Mouse (Mus musculus) limb, embryonic 14.5 days (tissue): Measurements from ENCODE around the gene Tm4sf5. TPM values are rescaled to one million over a fixed set of nuclear protein-coding genes. Genes with fewer than 3 reads are reported as not detected.

Source experiments
- ATAC-seq: fragments of 200-750 bp; cut with Nextera tagmentation; 2 replicates; pipeline ENCODE4 v1.8.0; 2017; ENCODE audit warnings: low read depth, moderate number of reproducible peaks, moderate TSS enrichment; ENCODE audit not compliant: low FRiP score
- DNase-seq: peaks from one replicate; pipeline ENCODE4 v3.0.0-alpha.2; 2015; ENCODE audit warnings: low spot score
- H3K27ac ChIP-seq: fragments of 300-500 bp; sonication (generic); replicated peaks from 2 replicates; pipeline ENCODE4 v1.5.1; 2014; ENCODE audit warnings: low read depth, mild to moderate bottlenecking, low read length, moderate library complexity, mixed read lengths
- H3K27me3 ChIP-seq: fragments of 300-500 bp; sonication (generic); 2 replicates; pipeline ENCODE4 v1.6.1; 2014; ENCODE audit warnings: low read length, mixed read lengths; ENCODE audit not compliant: control insufficient read depth, insufficient read depth
- H3K36me3 ChIP-seq: fragments of 300-500 bp; sonication (generic); 2 replicates; pipeline ENCODE4 v1.6.1; 2014; ENCODE audit warnings: mild to moderate bottlenecking, low read length, moderate library complexity, mixed read lengths; ENCODE audit not compliant: control insufficient read depth, insufficient read depth
- H3K4me1 ChIP-seq: fragments of 300-500 bp; sonication (generic); 2 replicates; pipeline ENCODE4 v1.6.1; 2014; ENCODE audit warnings: antibody characterized with exemption, low read length, mixed read lengths; ENCODE audit not compliant: control insufficient read depth, insufficient read depth
- H3K4me2 ChIP-seq: fragments of 300-500 bp; sonication (generic); replicated peaks from 2 replicates; pipeline ENCODE4 v1.6.1; 2014; ENCODE audit warnings: low read depth, mild to moderate bottlenecking, low read length, moderate library complexity; ENCODE audit not compliant: severe bottlenecking
- H3K4me3 ChIP-seq: fragments of 300-500 bp; sonication (generic); replicated peaks from 2 replicates; pipeline ENCODE4 v1.5.1; 2014; ENCODE audit warnings: low read length
- H3K9ac ChIP-seq: fragments of 300-500 bp; sonication (generic); 2 replicates; pipeline ENCODE4 v1.6.1; 2014; ENCODE audit warnings: mild to moderate bottlenecking, low read depth, low read length, moderate library complexity; ENCODE audit not compliant: severe bottlenecking
- H3K9me3 ChIP-seq: fragments of 300-500 bp; sonication (generic); 2 replicates; pipeline ENCODE4 v1.6.1; 2016; ENCODE audit warnings: low read length; ENCODE audit not compliant: control insufficient read depth
- POLR2A ChIP-seq: fragments of 200-500 bp; IDR thresholded peaks from 2 replicates; pipeline ENCODE4 v1.8.0; 2012; ENCODE audit warnings: inconsistent platforms, mild to moderate bottlenecking, moderate library complexity, borderline replicate concordance; ENCODE audit not compliant: insufficient read depth, insufficient read length; ENCODE audit errors: extremely low read depth
- WGBS: fragments of 180-500 bp; shearing (Covaris S2); extraction: QIAGEN DNeasy Blood & Tissue Kit; methylation state at CpG from one replicate; pipeline ENCODE4 v1.1.7; 2014; 5-methylcytosine and 5-hydroxymethylcytosine counted together
- polyA plus RNA-seq, 2 experiments: library from polyadenylated mRNA; depleted of rRNA in 1 of 2; stranded (reverse) in 1 of 2; unstranded in 1 of 2; fragments of >200 nt; fragmentation: Nextera tagmentation in 1 of 2; extraction: Ambion mirVana in 1 of 2; gene quantifications; 2 replicates each; pipeline versions ENCODE4 v1.2.1 to v1.2.3; 2012 to 2014

Gene Tm4sf5
- polyA plus RNA-seq (2012; rRNA removed) (0.29 and 0.50 TPM in 2 replicates), polyA plus RNA-seq (2014; fragmentation: Nextera tagmentation; extraction: Ambion mirVana) (0.33 and 0.95 TPM in 2 replicates)

DNA sequence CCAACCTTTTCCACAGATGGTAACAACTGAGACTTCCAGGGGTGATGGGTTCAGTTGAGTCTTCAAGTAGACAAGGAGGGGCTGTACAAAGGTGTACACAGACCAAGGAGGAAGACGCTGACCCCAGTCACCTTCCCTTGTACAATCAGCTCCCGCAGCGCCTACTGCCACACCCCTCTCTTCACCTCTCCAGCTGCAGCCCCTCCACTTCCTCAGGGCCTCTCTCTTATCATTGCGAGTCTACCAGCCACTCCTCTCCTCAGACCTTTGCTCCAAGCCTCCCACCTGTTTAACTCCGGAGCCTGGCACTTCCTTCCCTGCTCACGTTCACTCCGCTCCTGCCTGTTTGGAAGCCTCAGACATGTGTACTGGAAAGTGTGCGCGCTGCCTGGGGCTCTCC is at the start of gene Tm4sf5:
TSS of gene Tm4sf5 (plus strand) at position 275 of the 400 bp plus-strand sequence.
- TF ChIP-seq POLR2A = no peak
- Histone ChIP-seq H3K4me1 (no peaks in the 10 kb centered on the region; the same call in 1 of the 2 replicates), H3K27me3 (no peaks in the 10 kb centered on the region), H3K27ac (no peak within 1 kb of the TSS), H3K9me3 (no peaks in the 10 kb centered on the region), H3K4me3 (no peak within 1 kb of the TSS), H3K4me2 (no peak within 1 kb of the TSS), H3K9ac (no peak within 1 kb of the TSS), H3K36me3 (no peaks in the 10 kb centered on the region)
- WGBS = 70% methylated on average over 9 of the region's 9 CpGs
- ATAC-seq (no peak), DNase-seq (no peak)

DNA sequence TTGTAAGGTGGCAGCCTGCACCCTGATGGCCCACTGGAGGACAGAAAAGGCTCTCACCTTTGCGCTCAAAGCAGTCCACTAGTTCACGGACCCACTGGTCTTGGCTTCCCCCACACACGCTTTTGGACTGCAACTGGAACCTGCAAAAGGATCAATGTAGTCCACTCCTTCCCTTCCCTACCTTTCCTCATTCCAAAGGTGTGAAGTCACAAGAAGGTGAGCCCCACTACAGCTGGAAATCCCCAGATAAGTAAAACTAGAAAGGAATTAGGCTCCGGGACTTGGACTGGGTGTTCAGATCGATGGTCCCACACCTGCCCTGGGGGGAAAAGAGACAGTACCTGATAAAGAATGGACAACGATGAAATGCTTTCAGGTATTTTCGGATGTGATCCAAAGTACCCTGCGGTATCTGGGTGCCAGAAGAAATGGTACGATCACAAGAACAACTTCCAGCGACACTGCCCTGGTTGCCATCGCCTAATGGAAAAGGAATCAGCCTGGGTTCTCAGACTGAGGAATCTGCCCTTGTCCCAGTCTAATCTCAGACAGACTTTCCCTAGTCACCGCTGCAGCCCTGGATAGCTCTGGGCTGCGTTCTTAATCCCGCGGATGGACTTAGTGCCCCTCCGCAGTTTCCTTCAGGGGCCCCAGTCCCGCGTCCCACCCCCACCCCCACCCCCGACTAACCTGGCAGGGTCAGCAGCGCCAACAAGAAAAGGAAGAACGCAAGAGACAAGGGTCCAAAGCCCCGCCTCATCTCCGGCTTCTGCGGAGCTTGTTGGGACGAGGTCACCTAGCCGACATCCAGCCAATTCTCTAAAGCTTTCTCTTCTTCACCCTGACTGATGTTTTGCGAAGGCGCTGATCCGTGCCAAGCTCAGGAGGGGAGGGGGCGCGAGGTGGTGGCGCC is 46.1 kb upstream of the Tm4sf5 start, which contains the start of gene Zmynd15:
TSS of gene Zmynd15 (plus strand) at position 746 of the 913 bp plus-strand sequence.
- Histone ChIP-seq H3K4me1 (peaks cover 5% of the 10 kb centered on the region; the same call in 1 of the 2 replicates), H3K27me3 (peaks cover 13% of the 10 kb centered on the region), H3K9ac (peak within 1 kb of the TSS; percentile 67), H3K9me3 (no peaks in the 10 kb centered on the region), H3K4me2 (peak within 1 kb of the TSS; percentile 92), H3K4me3 (peak within 1 kb of the TSS; percentile 56), H3K27ac (no peak within 1 kb of the TSS), H3K36me3 (no peaks in the 10 kb centered on the region)
- no peak for ATAC-seq
- no peak for DNase-seq
- WGBS = 15% methylated on average over 31 of the region's 32 CpGs
- TF ChIP-seq POLR2A = no peak

DNA sequence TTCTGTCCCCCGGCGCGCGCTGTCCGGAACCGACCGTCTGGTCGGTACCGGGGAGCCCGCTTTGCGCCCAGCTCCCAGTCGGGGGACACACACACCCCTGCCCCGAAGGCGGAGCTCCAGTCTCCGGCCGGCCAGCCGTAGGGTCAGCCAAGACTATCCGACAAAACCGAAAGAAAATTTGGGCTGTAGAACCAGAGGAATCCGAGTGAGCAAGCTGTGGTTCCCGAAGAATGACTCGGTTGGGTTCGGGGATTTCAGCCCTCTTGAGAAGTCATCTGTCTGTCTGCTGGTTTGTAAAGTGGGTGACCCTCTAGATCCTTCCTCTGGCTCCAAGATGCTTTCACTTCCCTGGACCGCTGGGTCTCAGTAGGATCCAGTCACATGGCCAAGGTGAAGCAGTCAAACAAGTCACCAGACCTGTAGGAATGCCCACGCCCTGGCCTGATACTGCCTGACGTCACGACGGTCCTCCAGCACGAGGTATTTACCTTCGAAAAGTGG is 45.4 kb upstream of the Tm4sf5 start, which contains the start of gene Cxcl16:
TSS of gene Cxcl16 (minus strand) at position 384 of the 501 bp plus-strand sequence.
- Histone ChIP-seq H3K27ac (no peak within 1 kb of the TSS), H3K27me3 (peaks cover 17% of the 10 kb centered on the region)
- WGBS = 3% methylated on average over 30 of the region's 30 CpGs

DNA sequence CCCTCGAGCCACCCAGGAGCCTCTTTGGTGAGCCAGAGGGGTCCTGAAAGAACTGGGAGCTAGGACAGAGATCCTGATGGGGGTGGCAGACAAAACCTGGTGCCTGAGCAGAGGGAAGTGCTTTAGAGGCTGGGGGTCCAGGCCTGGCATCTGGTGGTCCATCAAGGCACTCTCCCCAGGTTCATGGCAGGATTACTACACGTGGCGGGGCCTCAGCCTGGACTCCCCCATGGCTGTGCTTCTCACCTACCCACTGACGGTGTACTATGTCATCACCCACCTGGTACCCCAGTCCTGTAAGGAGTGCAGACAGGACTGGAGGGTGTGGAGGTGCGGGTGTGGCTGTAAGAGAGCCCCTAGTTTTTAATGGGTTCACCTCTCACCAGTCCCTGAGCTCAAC is 41.1 kb upstream of the Tm4sf5 start:
- WGBS = 80% methylated on average over 5 of the region's 5 CpGs
- H3K4me2 ChIP-seq = no peak overlapping the region
- peaks cover 19% of the 10 kb centered on the region; the same call in 1 of the 2 replicates for H3K27me3 ChIP-seq
- no peaks in the 10 kb centered on the region for H3K36me3 ChIP-seq
- no peak overlapping the region for H3K27ac ChIP-seq
- H3K4me3 ChIP-seq = no peak overlapping the region
- no peak for ATAC-seq
- DNase-seq = no peak
- no peak for TF ChIP-seq POLR2A
- peaks cover 10% of the 10 kb centered on the region for H3K4me1 ChIP-seq
- H3K9ac ChIP-seq = no peak overlapping the region
- no peaks in the 10 kb centered on the region for H3K9me3 ChIP-seq

More for the DNA sequence above, 45.4 kb upstream of the Tm4sf5 start, which contains the start of gene Cxcl16:
- peaks cover 5% of the 10 kb centered on the region; the same call in 1 of the 2 replicates for H3K4me1 ChIP-seq
- no peaks in the 10 kb centered on the region for H3K9me3 ChIP-seq
- no peak for ATAC-seq
- no peak for DNase-seq
- H3K4me3 ChIP-seq = peak within 1 kb of the TSS; percentile 56
- H3K9ac ChIP-seq = peak within 1 kb of the TSS; percentile 67
- no peaks in the 10 kb centered on the region for H3K36me3 ChIP-seq
- H3K4me2 ChIP-seq = peak within 1 kb of the TSS; percentile 92
- no peak for TF ChIP-seq POLR2A

DNA sequence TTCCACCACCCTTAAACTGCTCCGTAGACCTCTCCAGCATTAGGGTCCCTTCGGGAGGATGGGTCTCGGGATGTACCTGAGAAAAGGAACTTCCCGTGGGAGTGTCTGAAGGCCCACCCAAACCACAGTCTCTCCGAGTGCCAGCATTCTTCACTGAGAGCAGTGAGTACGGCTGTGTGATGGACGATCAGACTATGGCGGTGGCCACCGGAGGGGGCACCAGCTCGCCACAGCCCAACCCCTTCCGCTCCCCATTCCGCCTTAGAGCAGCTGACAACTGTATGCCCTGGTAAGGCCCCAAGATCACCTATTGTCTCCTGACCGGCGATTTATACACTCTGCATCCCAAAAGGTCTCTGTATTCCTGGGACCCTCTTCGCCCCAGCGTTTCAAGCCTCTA is 39.8 kb upstream of the Tm4sf5 start:
- H3K9ac ChIP-seq = peak overlapping the region; percentile 41
- no peak for DNase-seq
- ATAC-seq = no peak
- H3K27ac ChIP-seq = no peak overlapping the region
- peak overlapping the region; percentile 22 for H3K4me3 ChIP-seq
- 28% methylated on average over 16 of the region's 16 CpGs for WGBS
- peaks cover 9% of the 10 kb centered on the region for H3K4me1 ChIP-seq
- no peaks in the 10 kb centered on the region for H3K9me3 ChIP-seq
- no peak for TF ChIP-seq POLR2A
- H3K36me3 ChIP-seq = no peaks in the 10 kb centered on the region
- H3K4me2 ChIP-seq = peak overlapping the region; percentile 56
- H3K27me3 ChIP-seq = peaks cover 17% of the 10 kb centered on the region; the same call in 1 of the 2 replicates
